Mouse (Mus musculus): Measurements from ENCODE around the gene Gm15127.
"Not testable (repeated sequence)": the region's sequence is repeated elsewhere in the genome, so short reads cannot be mapped to it uniquely, and the experiment has no call there.

The Gm15127 gene

DNA sequence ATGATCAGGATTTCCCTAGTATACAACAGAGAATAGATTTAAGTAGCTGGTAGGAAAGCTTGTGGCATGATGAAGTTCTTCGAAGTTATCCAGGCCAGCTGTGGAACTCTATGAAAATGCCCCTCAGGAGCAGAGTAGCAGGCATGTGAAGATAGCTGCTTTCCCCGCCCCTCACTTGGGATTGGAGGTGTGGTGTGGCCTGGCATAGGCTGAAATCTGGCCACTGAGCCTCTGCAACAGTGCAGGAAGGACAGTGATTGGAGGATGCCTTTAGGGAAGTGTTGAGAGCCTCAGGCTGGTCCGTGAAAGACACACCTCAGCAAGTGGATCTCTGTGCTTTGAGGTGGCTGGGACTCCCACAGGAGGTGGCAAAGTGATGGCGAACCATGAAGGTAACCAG is at the start of gene Gm15127:
TSS of gene Gm15127 (plus strand) at position 301 of the 400 bp plus-strand sequence.
- DNase-seq: not testable (repeated sequence)

DNA sequence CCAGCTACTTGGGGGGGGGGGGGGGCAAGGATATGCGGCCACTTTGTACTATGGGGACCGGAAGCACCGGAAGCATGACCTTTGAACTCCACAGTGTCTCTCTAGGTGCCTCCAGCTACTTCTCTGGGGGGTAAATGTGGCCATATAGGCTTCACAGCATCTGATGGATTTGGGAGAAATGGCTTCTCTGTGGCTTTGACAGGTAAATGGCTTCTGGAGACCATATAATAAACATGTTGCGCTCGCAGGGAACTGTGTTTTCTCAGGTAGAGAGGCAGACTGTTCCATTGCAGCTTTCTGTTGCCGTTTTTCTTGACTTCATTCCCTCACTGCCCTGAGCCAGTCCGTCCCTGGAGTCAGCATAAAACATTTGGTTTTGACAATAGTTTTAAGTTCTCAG is 48.3 kb upstream of the Gm15127 start, which contains the start of gene Gm8334:
TSS of gene Gm8334 (minus strand) at position 101 of the 400 bp plus-strand sequence.
- not testable (repeated sequence) for DNase-seq

DNA sequence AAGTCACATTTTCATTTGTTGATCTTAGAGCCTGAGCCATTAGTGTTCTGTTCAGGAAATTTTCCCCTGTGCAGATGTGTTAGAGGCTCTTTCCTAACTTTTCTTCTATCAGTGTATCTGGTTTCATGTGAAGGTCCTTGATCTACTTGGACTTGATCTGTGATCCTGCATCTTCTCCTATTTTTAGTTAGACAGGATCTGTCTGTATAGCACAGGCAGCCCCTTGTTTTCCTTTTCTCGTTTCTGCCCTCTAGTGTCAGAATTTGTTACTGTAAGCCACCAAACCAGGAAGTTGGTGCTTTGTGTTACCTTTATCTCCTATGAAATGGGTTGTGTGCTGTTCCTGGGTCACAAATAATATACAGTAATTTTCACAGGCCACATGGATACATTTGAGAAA is 12.9 kb downstream of the Gm15127 start:
- not testable (repeated sequence) for DNase-seq
